Mouse (Mus musculus) olfactory bulb, adult 2 months (tissue): ENCODE measurements around the gene Ndufb11.

ENCODE experiments used
- CTCF ChIP-seq: fragments of 200-500 bp; IDR thresholded peaks from 2 replicates; pipeline ENCODE4 v1.5.1; 2012; ENCODE audit warnings: low read depth, mild to moderate bottlenecking, low read length, moderate library complexity; ENCODE audit not compliant: insufficient read depth
- POLR2A ChIP-seq: fragments of 200-500 bp; IDR thresholded peaks from 2 replicates; pipeline ENCODE4 v1.6.1; 2012; ENCODE audit warnings: mild to moderate bottlenecking, low read depth, low read length, moderate library complexity; ENCODE audit not compliant: insufficient read depth

DNA sequence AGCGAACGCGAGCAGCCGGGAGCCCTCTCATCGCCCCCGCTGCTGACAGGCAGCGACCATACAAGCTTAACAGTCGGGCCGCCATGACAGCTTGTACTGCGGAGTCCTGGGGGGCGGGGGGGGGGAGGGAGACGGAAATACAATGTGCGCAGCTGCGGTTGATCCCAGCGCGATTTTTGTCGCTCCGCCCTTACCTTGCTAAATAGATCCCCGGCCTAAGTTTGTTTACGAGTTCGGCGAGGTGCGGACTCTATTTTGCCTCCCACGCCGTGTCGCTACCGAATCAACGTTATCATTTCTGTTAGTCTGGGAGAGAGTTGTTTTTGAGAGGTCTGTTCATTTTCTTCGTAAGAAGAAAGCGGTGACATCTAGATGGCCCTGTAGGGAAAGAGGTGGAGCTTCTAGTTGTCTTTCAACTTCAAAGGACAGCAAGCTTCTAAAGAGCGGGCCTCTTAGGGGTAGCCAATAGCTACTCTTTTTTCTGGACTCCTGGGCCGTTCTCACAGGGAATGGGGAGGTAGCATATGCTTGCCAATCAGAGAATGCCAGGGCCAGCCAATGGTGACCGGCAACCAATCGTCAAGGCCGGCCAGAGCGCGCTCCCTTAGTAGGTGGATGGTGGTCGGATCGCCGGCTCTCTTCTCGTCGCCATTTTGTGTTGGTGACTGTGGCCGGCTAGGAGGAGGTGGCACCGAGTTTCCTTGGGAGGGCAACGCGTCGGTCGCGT is at the start of gene Ndufb11, which contains the start of gene Rbm10:
- TF ChIP-seq CTCF (no peak), POLR2A (no peak; the same call in 1 of the 2 replicates)
